Mouse (Mus musculus) B cell, adult (primary cell): ENCODE results near the gene Fam229a. TPM values are rescaled to one million over a fixed set of nuclear protein-coding genes. Genes with fewer than 3 reads are reported as not detected.

Experiments
- total RNA-seq: library from RNA; stranded (reverse); gene quantifications from 4 replicates; pipeline ENCODE4 v1.2.4, GENCODE M21; 2023; ENCODE audit not compliant: inconsistent age

Gene Fam229a
- total RNA-seq: 0.96 to 2.4 TPM (median 0.99 TPM) in 3 of 4 replicates, not detected in the other

GRCm38 (mm10) chr4:129490972-129491880, at the start of gene Fam229a, which contains the start of gene Tssk3:
TSS of gene Fam229a (plus strand) at chr4:129491190.
TSS of gene Tssk3 (minus strand) at chr4:129491022.

GRCm38 (mm10) chr4:129461183-129461960, 29.6 kb upstream of the Fam229a start, which contains the start of gene Bsdc1:
TSS of gene Bsdc1 (plus strand) at chr4:129461581.

DNA sequence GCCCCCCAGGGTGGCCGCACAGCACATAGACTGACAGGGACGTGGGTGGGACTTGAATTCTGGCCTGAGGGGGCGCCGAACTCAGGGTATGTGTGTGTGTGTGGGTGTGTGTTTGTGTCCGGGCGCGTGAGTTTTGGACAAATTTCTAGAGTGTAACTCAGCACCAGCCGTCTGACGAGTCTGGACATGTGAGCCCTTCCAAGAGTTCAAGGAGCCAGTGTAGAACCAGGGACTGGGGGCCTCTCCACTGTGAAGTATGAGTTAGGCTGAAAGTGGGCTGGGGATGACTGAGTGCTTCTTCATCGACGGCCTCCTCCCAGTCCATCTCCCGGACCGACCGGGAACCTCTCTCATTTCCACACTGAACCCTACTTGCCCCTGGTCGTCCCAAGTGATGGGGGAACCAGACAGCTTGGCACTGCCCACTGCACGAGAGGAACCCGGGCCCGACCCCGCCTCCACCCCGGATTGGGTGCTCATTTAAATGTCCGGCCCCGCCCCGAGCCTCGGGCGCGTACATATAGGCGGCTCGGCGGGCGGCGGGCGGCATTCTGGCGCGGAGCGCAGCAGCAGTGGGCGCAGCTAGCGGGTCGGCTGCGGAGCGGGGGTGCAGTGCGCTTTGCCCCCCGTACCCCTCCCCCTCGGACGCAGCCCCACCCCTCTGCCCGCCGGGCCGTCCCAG, 22.2 kb downstream of the Fam229a start, which contains the start of gene Marcksl1:
Gene Marcksl1, plus strand, starts transcription at position 496 of the 682 bp plus-strand sequence.

Other genes starting within 250 kb of the Fam229a start
- 0.12 to 0.58 TPM (median 0.33 TPM) in 4 replicates for gene C77080, start 229.8 kb upstream of the Fam229a start, total RNA-seq
- gene Sync, start 203.6 kb upstream of the Fam229a start, total RNA-seq: not detected in 4 replicates
- 166 to 175 TPM (median 171 TPM) in 4 replicates for gene Rbbp4, start 155.8 kb upstream of the Fam229a start, total RNA-seq
- 37.3 to 44.0 TPM (median 41.2 TPM) in 4 replicates for gene Zbtb8os, start 155.5 kb upstream of the Fam229a start, total RNA-seq
- 2.7 to 3.6 TPM (median 3.1 TPM) in 4 replicates for gene Zbtb8a, start 113.1 kb upstream of the Fam229a start, total RNA-seq
- not detected in 4 replicates for gene Zbtb8b, start 50.3 kb upstream of the Fam229a start, total RNA-seq
- 128 to 135 TPM (median 129 TPM) in 4 replicates for gene Bsdc1, start 29.6 kb upstream of the Fam229a start, total RNA-seq
- 0.42 to 0.81 TPM in 2 of 4 replicates, not detected in the others for gene Tssk3, start 168 bp upstream of the Fam229a start, total RNA-seq
- 75.1 to 90.8 TPM (median 82.9 TPM) in 4 replicates for gene Marcksl1, start 22.4 kb downstream of the Fam229a start, total RNA-seq
- 156 to 175 TPM (median 161 TPM) in 4 replicates for gene Hdac1, start 51.5 kb downstream of the Fam229a start, total RNA-seq
- gene Lck, start 82.5 kb downstream of the Fam229a start, total RNA-seq: 25.0 to 36.7 TPM (median 29.8 TPM) in 4 replicates
- gene Fam167b, start 87.4 kb downstream of the Fam229a start, total RNA-seq: not detected in 4 replicates
- gene Eif3i, start 109.5 kb downstream of the Fam229a start, total RNA-seq: 156 to 162 TPM (median 160 TPM) in 4 replicates
- 111 to 128 TPM (median 118 TPM) in 4 replicates for gene Tmem234, start 109.5 kb downstream of the Fam229a start, total RNA-seq
- 0.84 to 2.4 TPM (median 1.4 TPM) in 4 replicates for gene Dcdc2b, start 123.1 kb downstream of the Fam229a start, total RNA-seq
- 16.6 to 21.8 TPM (median 18.0 TPM) in 4 replicates for gene Iqcc, start 127.9 kb downstream of the Fam229a start, total RNA-seq
- 14.4 to 21.1 TPM (median 17.6 TPM) in 4 replicates for gene Ccdc28b, start 132.8 kb downstream of the Fam229a start, total RNA-seq
- 73.6 to 90.3 TPM (median 86.7 TPM) in 4 replicates for gene Txlna, start 149.9 kb downstream of the Fam229a start, total RNA-seq
- 39.2 to 48.0 TPM (median 44.4 TPM) in 4 replicates for gene Kpna6, start 181.6 kb downstream of the Fam229a start, total RNA-seq
- 16.8 to 19.2 TPM (median 17.5 TPM) in 4 replicates for gene Tmem39b, start 205.6 kb downstream of the Fam229a start, total RNA-seq